Mouse (Mus musculus) CH12.LX (cell line): Measurements from ENCODE around the gene Hk3. TPM values are rescaled to one million over a fixed set of nuclear protein-coding genes. Genes with fewer than 3 reads are reported as not detected.

ENCODE experiments used
- DNase-seq: peaks from one replicate; pipeline ENCODE4 v3.0.0-alpha.2; 2013; ENCODE audit errors: extremely low read depth
- H3K27ac ChIP-seq: 2 replicates; pipeline ENCODE4 v1.5.1; 2012; ENCODE audit warnings: low read depth, mild to moderate bottlenecking, control low read depth, moderate library complexity; ENCODE audit not compliant: insufficient read depth
- H3K27me3 ChIP-seq: replicated peaks from 2 replicates; pipeline ENCODE3; 2012; ENCODE audit warnings: inconsistent platforms
- H3K36me3 ChIP-seq, 2 experiments: replicated peaks in 1 of 2; 2 replicates each; pipeline versions ENCODE3 to v1.6.1; 2012; ENCODE audit warnings: inconsistent platforms in 1 of 2, low read length in 1 of 2, mild to moderate bottlenecking in 1 of 2, mixed read lengths in 1 of 2, moderate library complexity in 1 of 2; ENCODE audit not compliant: control insufficient read depth in 1 of 2, insufficient read depth in 1 of 2
- H3K4me1 ChIP-seq, 2 experiments: 2 replicates each; pipeline ENCODE4 v1.6.1; 2012; ENCODE audit warnings: inconsistent platforms in 1 of 2, moderate library complexity in 1 of 2; ENCODE audit not compliant: insufficient read depth in 2 of 2, control insufficient read depth in 1 of 2
- H3K4me2 ChIP-seq: 2 replicates; pipeline ENCODE4 v1.6.1; 2012; ENCODE audit warnings: low read depth, mild to moderate bottlenecking, control low read depth; ENCODE audit not compliant: poor library complexity, insufficient read depth, severe bottlenecking
- H3K4me3 ChIP-seq, 3 experiments: fragments of 150-350 bp in 1 of 3; sonication (generic) in 1 of 3; replicated peaks in 1 of 3; 2 replicates each; pipeline versions ENCODE3 to v1.5.1; 2011 to 2012; ENCODE audit warnings: low read depth in 2 of 3, low read length in 2 of 3, mild to moderate bottlenecking in 2 of 3, moderate library complexity in 2 of 3, control low read depth in 1 of 3, improper control_type of control experiment in 1 of 3, inconsistent platforms in 1 of 3, mixed read lengths in 1 of 3; ENCODE audit not compliant: poor library complexity in 1 of 3
- H3K79me2 ChIP-seq: replicated peaks from 2 replicates; pipeline ENCODE4 v1.6.1; 2012; ENCODE audit warnings: mild to moderate bottlenecking, moderate library complexity; ENCODE audit not compliant: control insufficient read depth, poor library complexity, insufficient read depth, severe bottlenecking; ENCODE audit errors: extremely low read depth
- H3K9ac ChIP-seq: 2 replicates; pipeline ENCODE4 v1.6.1; 2012; ENCODE audit warnings: low read depth, mild to moderate bottlenecking, control low read depth, moderate library complexity; ENCODE audit not compliant: insufficient read depth
- H3K9me3 ChIP-seq: replicated peaks from 2 replicates; pipeline ENCODE3; 2012; ENCODE audit warnings: low read length, inconsistent platforms, mixed read lengths
- CHD1 ChIP-seq: IDR thresholded peaks from 2 replicates; pipeline ENCODE4 v1.6.1; 2012; ENCODE audit warnings: low read depth, low read length, improper control_type of control experiment, inconsistent platforms
- CHD2 ChIP-seq: IDR thresholded peaks from 2 replicates; pipeline ENCODE4 v1.6.1; 2011; ENCODE audit warnings: low read length, improper control_type of control experiment
- CTCF ChIP-seq, 2 experiments: IDR thresholded peaks in 1 of 2; conservative IDR thresholded peaks in 1 of 2; 2 replicates each; pipeline ENCODE4 v1.5.1; 2011 to 2012; ENCODE audit warnings: low read depth in 2 of 2, low read length in 2 of 2, improper control_type of control experiment in 1 of 2, inconsistent platforms in 1 of 2, mild to moderate bottlenecking in 1 of 2, moderate library complexity in 1 of 2
- E2F4 ChIP-seq: IDR thresholded peaks from 2 replicates; pipeline ENCODE4 v1.6.1; 2011; ENCODE audit warnings: low read depth, low read length, improper control_type of control experiment; ENCODE audit not compliant: insufficient replicate concordance
- ELF1 ChIP-seq: IDR thresholded peaks from 2 replicates; pipeline ENCODE4 v1.6.1; 2014; ENCODE audit warnings: low read depth, mild to moderate bottlenecking, inconsistent platforms, low read length, improper control_type of control experiment
- EP300 ChIP-seq: IDR thresholded peaks from 2 replicates; pipeline ENCODE4 v1.6.1; 2011; ENCODE audit warnings: low read length, improper control_type of control experiment
- HCFC1 ChIP-seq: IDR thresholded peaks from 2 replicates; pipeline ENCODE4 v1.6.1; 2012; ENCODE audit warnings: low read depth, mild to moderate bottlenecking, inconsistent platforms, low read length, improper control_type of control experiment
- JUN ChIP-seq: IDR thresholded peaks from 2 replicates; pipeline ENCODE4 v1.6.1; 2011; ENCODE audit warnings: low read depth, mild to moderate bottlenecking, low read length, improper control_type of control experiment, moderate library complexity; ENCODE audit not compliant: insufficient read depth
- KAT2A ChIP-seq: IDR thresholded peaks from 2 replicates; pipeline ENCODE4 v1.6.1; 2012; ENCODE audit warnings: low read length, improper control_type of control experiment, inconsistent platforms; ENCODE audit not compliant: insufficient replicate concordance
- MAFK ChIP-seq: IDR thresholded peaks from 2 replicates; pipeline ENCODE4 v1.6.1; 2011; ENCODE audit warnings: low read length, improper control_type of control experiment; ENCODE audit not compliant: insufficient replicate concordance
- MAX ChIP-seq: IDR thresholded peaks from 2 replicates; pipeline ENCODE4 v1.6.1; 2011; ENCODE audit warnings: low read length, improper control_type of control experiment
- MEF2A ChIP-seq: IDR thresholded peaks from 2 replicates; pipeline ENCODE4 v1.6.1; 2014; ENCODE audit warnings: low read depth, mild to moderate bottlenecking, inconsistent platforms, low read length, improper control_type of control experiment, borderline replicate concordance
- MXI1 ChIP-seq: IDR thresholded peaks from 2 replicates; pipeline ENCODE4 v1.6.1; 2011; ENCODE audit warnings: mild to moderate bottlenecking, low read depth, low read length, improper control_type of control experiment
- NELFE ChIP-seq: IDR thresholded peaks from 2 replicates; pipeline ENCODE4 v1.6.1; 2011; ENCODE audit warnings: low read depth, low read length, improper control_type of control experiment
- POLR2A ChIP-seq: IDR thresholded peaks from 2 replicates; pipeline ENCODE4 v1.6.1; 2011; ENCODE audit warnings: low read depth, mild to moderate bottlenecking, improper control_type of control experiment, low read length
- RCOR1 ChIP-seq: conservative IDR thresholded peaks from 2 replicates; pipeline ENCODE4 v1.6.1; 2012; ENCODE audit warnings: low read depth, mild to moderate bottlenecking, inconsistent platforms, low read length, improper control_type of control experiment
- SMC3 ChIP-seq: IDR thresholded peaks from 2 replicates; pipeline ENCODE4 v1.6.1; 2011; ENCODE audit warnings: low read depth, low read length, improper control_type of control experiment
- TCF12 ChIP-seq: IDR thresholded peaks from 2 replicates; pipeline ENCODE4 v1.6.1; 2014; ENCODE audit warnings: low read depth, mild to moderate bottlenecking, inconsistent platforms, low read length, improper control_type of control experiment
- UBTF ChIP-seq: IDR thresholded peaks from 2 replicates; pipeline ENCODE4 v1.6.1; 2012; ENCODE audit warnings: low read depth, mild to moderate bottlenecking, inconsistent platforms, low read length, improper control_type of control experiment, moderate library complexity
- USF1 ChIP-seq: IDR thresholded peaks from 2 replicates; pipeline ENCODE4 v1.6.1; 2014; ENCODE audit warnings: low read depth, mild to moderate bottlenecking, inconsistent platforms, low read length, improper control_type of control experiment
- ZC3H11A ChIP-seq: IDR thresholded peaks from 2 replicates; pipeline ENCODE4 v1.6.1; 2012; ENCODE audit warnings: low read depth, mild to moderate bottlenecking, inconsistent platforms, low read length, improper control_type of control experiment
- ZKSCAN1 ChIP-seq: IDR thresholded peaks from 2 replicates; pipeline ENCODE4 v1.6.1; 2012; ENCODE audit warnings: low read depth, inconsistent platforms, low read length, improper control_type of control experiment, borderline replicate concordance
- ZNF384 ChIP-seq: IDR thresholded peaks from 2 replicates; pipeline ENCODE4 v1.6.1; 2012; ENCODE audit warnings: low read depth, low read length, improper control_type of control experiment, inconsistent platforms
- dilution Hi-C: fragments of 300-500 bp; cut with MboI; formaldehyde crosslinking; loops from 2 replicates; pipeline ENCODE4 v1.14.3; 2020; ENCODE audit warnings: low sequenced_read_pairs; ENCODE audit not compliant: extremely low pct_unique_long_range_greater_than_20kb, extremely low pct_ligation_motif_present
- in situ Hi-C: fragments of 300-500 bp; cut with MboI; formaldehyde crosslinking; loops from 3 replicates; pipeline ENCODE4 v1.14.3; 2019; ENCODE audit warnings: low sequenced_read_pairs, low pct_ligation_motif_present, low pct_unique_long_range_greater_than_20kb, mixed read lengths
- polyA plus RNA-seq: library from polyadenylated mRNA; unstranded; fragments of >175 nt; gene quantifications from 2 replicates; pipeline ENCODE4 v1.2.1, GENCODE M21; 2012; ENCODE audit warnings: low read depth; ENCODE audit not compliant: insufficient read length
- total RNA-seq, 2 experiments: library from RNA; depleted of rRNA; stranded (reverse); fragments of 300-350 nt in 1 of 2; fragments of >200 nt in 1 of 2; gene quantifications; 2 replicates each; pipeline ENCODE4 v1.2.3; 2012 to 2014

Hk3 gene
- total and polyA plus RNA-seq, 3 experiments, result 0.04 to 0.10 TPM; not detected in 1

DNA sequence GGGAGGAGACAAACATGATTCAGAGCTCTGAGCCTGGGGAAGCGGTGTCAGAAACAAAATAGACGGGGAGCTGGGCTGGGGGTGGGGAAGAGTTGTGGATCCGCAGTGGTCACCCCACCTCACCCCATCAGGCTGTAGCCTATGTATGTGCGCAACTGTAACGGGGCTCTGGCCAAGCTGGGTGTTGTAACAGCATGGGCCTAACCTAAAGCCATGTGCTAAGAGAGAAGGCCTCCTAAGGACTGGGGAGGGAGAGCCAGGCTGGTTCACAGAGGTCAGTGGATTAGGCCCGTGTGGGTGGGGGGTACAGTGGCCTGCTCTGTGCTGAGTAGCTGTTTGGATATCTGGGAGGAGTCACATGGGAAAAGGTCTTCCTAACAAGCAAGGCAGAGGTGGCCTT lies 61.3 kb downstream of the Hk3 start:
- Histone ChIP-seq H3K36me3 (no peaks in the 10 kb centered on the region), H3K4me3 (no peak overlapping the region), H3K4me2 (no peak overlapping the region), H3K27ac (no peak overlapping the region), H3K4me1 (peaks cover 3 to 17% of the 10 kb centered on the region in 2 experiments; a peak in 2 of 4 replicates), H3K27me3 (peaks cover 93% of the 10 kb centered on the region), H3K79me2 (no peaks in the 10 kb centered on the region), H3K9ac (no peak overlapping the region), H3K9me3 (no peaks in the 10 kb centered on the region)
- no peak for TF ChIP-seq POLR2A
- TF ChIP-seq RCOR1, result no peak
- no peak for TF ChIP-seq NELFE
- no peak for TF ChIP-seq ZNF384
- TF ChIP-seq MAX, result no peak
- TF ChIP-seq MXI1, result no peak
- TF ChIP-seq TCF12, result no peak
- no peak for TF ChIP-seq CTCF (conservative IDR thresholded peaks at IDR 0.05 in 1 of 2, IDR thresholded peaks at IDR 0.05 in 1 of 2; ENCODE audit: low read depth in 2 of 2, low read length in 2 of 2)
- no peak for TF ChIP-seq EP300
- no peak for TF ChIP-seq ZKSCAN1
- no peak for TF ChIP-seq JUN
- TF ChIP-seq CHD2, result no peak
- TF ChIP-seq UBTF, result no peak
- no peak for TF ChIP-seq E2F4
- in situ Hi-C loops (loop anchor here (5.0 kb wide), 1 partner anchor 153 kb away; no protein-coding TSS in a partner anchor), dilution Hi-C loops (no loop called here)
- no peak for DNase-seq

DNA sequence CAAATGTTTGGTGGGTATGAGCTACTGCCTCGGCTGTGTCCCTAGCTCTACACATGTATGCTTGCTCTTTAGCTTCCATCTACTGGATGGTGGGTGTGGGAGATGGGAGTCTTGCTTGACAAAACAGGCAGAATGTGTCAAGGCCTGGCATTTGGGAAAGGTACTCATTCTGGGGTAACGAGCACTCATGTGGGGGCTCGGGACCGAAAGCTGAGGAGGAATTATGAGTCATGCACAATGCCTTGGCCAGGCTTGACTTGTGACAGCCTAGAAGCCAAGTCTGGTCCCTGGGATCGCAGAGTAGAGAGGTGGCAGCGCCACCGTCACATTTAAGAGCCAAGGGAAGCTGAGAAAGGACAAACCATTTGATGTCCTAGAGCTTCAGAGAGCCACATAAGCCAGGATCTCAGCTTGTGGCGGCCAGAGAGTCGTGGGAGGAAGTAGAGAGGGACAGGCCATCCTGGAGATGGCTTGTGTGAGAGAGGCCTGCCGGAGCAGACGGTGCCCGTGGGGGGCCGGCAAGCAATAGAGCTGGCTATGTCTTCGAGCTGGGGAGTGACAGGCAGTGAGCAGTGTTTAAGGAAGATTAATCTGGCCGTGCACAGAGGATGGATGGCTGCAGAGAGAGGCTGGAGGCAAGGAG lies 62.0 kb downstream of the Hk3 start:
- no peak overlapping the region for H3K4me3 ChIP-seq
- in situ Hi-C loops, result loop anchor here (5.0 kb wide), 1 partner anchor 152 kb away; no protein-coding TSS in a partner anchor
- no peak overlapping the region for H3K4me2 ChIP-seq
- H3K27me3 ChIP-seq, result peaks cover 93% of the 10 kb centered on the region
- H3K36me3 ChIP-seq, result no peaks in the 10 kb centered on the region
- H3K9ac ChIP-seq, result no peak overlapping the region
- TF ChIP-seq SMC3 (no peak), CHD1 (no peak), RCOR1 (no peak), USF1 (no peak), HCFC1 (no peak), ELF1 (no peak), MXI1 (no peak), UBTF (no peak), KAT2A (no peak), CTCF (conservative IDR thresholded peaks at IDR 0.05 in 1 of 2, IDR thresholded peaks at IDR 0.05 in 1 of 2; ENCODE audit: low read depth in 2 of 2, low read length in 2 of 2) (no peak), ZNF384 (no peak), ZC3H11A (no peak), MEF2A (no peak), POLR2A (no peak), MAFK (no peak), NELFE (no peak), MAX (no peak)
- H3K4me1 ChIP-seq, result peaks cover 3 to 15% of the 10 kb centered on the region in 2 experiments; a peak in 2 of 4 replicates
- no peaks in the 10 kb centered on the region for H3K9me3 ChIP-seq
- H3K27ac ChIP-seq, result no peak overlapping the region
- dilution Hi-C loops, result no loop called here
- DNase-seq, result no peak
- no peaks in the 10 kb centered on the region for H3K79me2 ChIP-seq
